Mouse (Mus musculus): Measurements from ENCODE around the gene Col6a2. TPM values are rescaled to one million over a fixed set of nuclear protein-coding genes. Genes with fewer than 3 reads are reported as not detected.

The Col6a2 gene
- polyA plus RNA-seq, 1 experiment from 2014 or later, result 101 TPM

DNA sequence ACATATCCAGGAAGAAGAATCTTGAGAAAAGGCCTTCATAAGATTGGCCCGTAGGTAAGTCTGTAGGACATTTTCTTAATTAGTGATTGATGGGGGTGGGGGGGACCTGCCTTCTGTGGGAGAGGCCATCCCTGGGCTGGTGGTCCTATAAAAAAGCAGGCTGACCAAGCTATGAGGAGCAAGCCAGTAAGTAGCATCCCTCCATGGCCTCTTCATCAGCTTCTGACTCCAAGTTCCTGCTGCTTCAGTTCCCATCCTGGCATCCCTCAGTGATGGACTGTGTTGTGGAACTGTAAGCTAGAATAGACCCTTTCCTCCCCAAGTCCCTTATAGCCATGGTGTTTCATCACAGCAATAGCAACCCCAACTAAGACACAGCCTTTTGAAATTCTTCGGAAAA is 16.5 kb upstream of the Col6a2 start:
- no peaks in the 10 kb centered on the region for H3K9me3 ChIP-seq (ENCODE audit: control insufficient read depth)
- H3K27ac ChIP-seq (ENCODE audit: low read depth, low read length), result no peak overlapping the region
- H3K4me2 ChIP-seq (replicated peaks; ENCODE audit: low read depth), result no peak overlapping the region
- H3K4me3 ChIP-seq (ENCODE audit: low read depth, low read length), result no peak overlapping the region
- no peaks in the 10 kb centered on the region for H3K27me3 ChIP-seq (replicated peaks; ENCODE audit: control insufficient read depth, insufficient read depth, low read length)
- WGBS, result 92% methylated on average over 2 of the region's 2 CpGs
- no peak for TF ChIP-seq CTCF (IDR thresholded peaks at IDR 0.05; ENCODE audit: low read depth)
- H3K36me3 ChIP-seq (ENCODE audit: control insufficient read depth, insufficient read depth), result no peaks in the 10 kb centered on the region
- ATAC-seq, result no peak
- no peaks in the 10 kb centered on the region for H3K4me1 ChIP-seq (replicated peaks; ENCODE audit: control insufficient read depth, insufficient read depth, low read length)
- no peak overlapping the region for H3K9ac ChIP-seq (ENCODE audit: low read depth, low read length)

GRCm38 (mm10) chr10:76636601-76637000 is 13.2 kb upstream of the Col6a2 start:
- no peak for ATAC-seq
- no peaks in the 10 kb centered on the region for H3K36me3 ChIP-seq (ENCODE audit: control insufficient read depth, insufficient read depth)
- H3K9me3 ChIP-seq (ENCODE audit: control insufficient read depth), result no peaks in the 10 kb centered on the region
- no peak for TF ChIP-seq CTCF (IDR thresholded peaks at IDR 0.05; ENCODE audit: low read depth)
- H3K4me3 ChIP-seq (ENCODE audit: low read depth, low read length), result no peak overlapping the region
- H3K27ac ChIP-seq (ENCODE audit: low read depth, low read length), result peak overlapping the region; percentile 31; the same call in 1 of the 2 replicates
- no peaks in the 10 kb centered on the region for H3K4me1 ChIP-seq (replicated peaks; ENCODE audit: control insufficient read depth, insufficient read depth, low read length)
- no peaks in the 10 kb centered on the region for H3K27me3 ChIP-seq (replicated peaks; ENCODE audit: control insufficient read depth, insufficient read depth, low read length)
- H3K9ac ChIP-seq (ENCODE audit: low read depth, low read length), result no peak overlapping the region
- WGBS, result 82% methylated on average over 4 of the region's 4 CpGs
- H3K4me2 ChIP-seq (replicated peaks; ENCODE audit: low read depth), result no peak overlapping the region

- WGBS, result 66% methylated on average over 3 of the region's 3 CpGs
- no peak overlapping the region for H3K4me2 ChIP-seq (replicated peaks; ENCODE audit: low read depth)
- H3K4me3 ChIP-seq (ENCODE audit: low read depth, low read length), result no peak overlapping the region
- no peak overlapping the region for H3K9ac ChIP-seq (ENCODE audit: low read depth, low read length)
- H3K4me1 ChIP-seq (replicated peaks; ENCODE audit: control insufficient read depth, insufficient read depth, low read length), result no peaks in the 10 kb centered on the region
- TF ChIP-seq CTCF (IDR thresholded peaks at IDR 0.05; ENCODE audit: low read depth), result no peak
- ATAC-seq, result no peak
- H3K36me3 ChIP-seq (ENCODE audit: control insufficient read depth, insufficient read depth), result no peaks in the 10 kb centered on the region
- H3K27ac ChIP-seq (ENCODE audit: low read depth, low read length), result peak overlapping the region; percentile 31; the same call in 1 of the 2 replicates
- no peaks in the 10 kb centered on the region for H3K27me3 ChIP-seq (replicated peaks; ENCODE audit: control insufficient read depth, insufficient read depth, low read length)
- no peaks in the 10 kb centered on the region for H3K9me3 ChIP-seq (ENCODE audit: control insufficient read depth)
Measured at GRCm38 (mm10) chr10:76636026-76636425, 12.6 kb upstream of the Col6a2 start.

GRCm38 (mm10) chr10:76634584-76634983 is 11.2 kb upstream of the Col6a2 start:
- Histone ChIP-seq H3K36me3 (ENCODE audit: control insufficient read depth, insufficient read depth) (no peaks in the 10 kb centered on the region), H3K4me1 (replicated peaks; ENCODE audit: control insufficient read depth, insufficient read depth, low read length) (no peaks in the 10 kb centered on the region), H3K4me3 (ENCODE audit: low read depth, low read length) (no peak overlapping the region), H3K27me3 (replicated peaks; ENCODE audit: control insufficient read depth, insufficient read depth, low read length) (no peaks in the 10 kb centered on the region), H3K9ac (ENCODE audit: low read depth, low read length) (no peak overlapping the region), H3K4me2 (replicated peaks; ENCODE audit: low read depth) (no peak overlapping the region), H3K27ac (ENCODE audit: low read depth, low read length) (peak overlapping the region; percentile 16), H3K9me3 (ENCODE audit: control insufficient read depth) (no peaks in the 10 kb centered on the region)
- ATAC-seq, result no peak
- no peak for TF ChIP-seq CTCF (IDR thresholded peaks at IDR 0.05; ENCODE audit: low read depth)
- 73% methylated on average over 5 of the region's 5 CpGs for WGBS

- no peaks in the 10 kb centered on the region for H3K27me3 ChIP-seq (replicated peaks; ENCODE audit: control insufficient read depth, insufficient read depth, low read length)
- H3K9ac ChIP-seq (ENCODE audit: low read depth, low read length), result no peak overlapping the region
- no peak overlapping the region for H3K27ac ChIP-seq (ENCODE audit: low read depth, low read length)
- no peak for TF ChIP-seq CTCF (IDR thresholded peaks at IDR 0.05; ENCODE audit: low read depth)
- H3K4me2 ChIP-seq (replicated peaks; ENCODE audit: low read depth), result no peak overlapping the region
- H3K4me3 ChIP-seq (ENCODE audit: low read depth, low read length), result no peak overlapping the region
- ATAC-seq, result no peak
- no peaks in the 10 kb centered on the region for H3K9me3 ChIP-seq (ENCODE audit: control insufficient read depth)
- no peaks in the 10 kb centered on the region for H3K36me3 ChIP-seq (ENCODE audit: control insufficient read depth, insufficient read depth)
- no peaks in the 10 kb centered on the region for H3K4me1 ChIP-seq (replicated peaks; ENCODE audit: control insufficient read depth, insufficient read depth, low read length)
- 45% methylated on average over 7 of the region's 7 CpGs for WGBS
Measured at GRCm38 (mm10) chr10:76634094-76634571, 10.7 kb upstream of the Col6a2 start.

GRCm38 (mm10) chr10:76632630-76633029 is 9.2 kb upstream of the Col6a2 start:
- Histone ChIP-seq H3K4me2 (replicated peaks; ENCODE audit: low read depth) (no peak overlapping the region), H3K4me3 (ENCODE audit: low read depth, low read length) (no peak overlapping the region), H3K27ac (ENCODE audit: low read depth, low read length) (no peak overlapping the region), H3K27me3 (replicated peaks; ENCODE audit: control insufficient read depth, insufficient read depth, low read length) (no peaks in the 10 kb centered on the region), H3K9me3 (ENCODE audit: control insufficient read depth) (no peaks in the 10 kb centered on the region), H3K4me1 (replicated peaks; ENCODE audit: control insufficient read depth, insufficient read depth, low read length) (no peaks in the 10 kb centered on the region), H3K36me3 (ENCODE audit: control insufficient read depth, insufficient read depth) (no peaks in the 10 kb centered on the region), H3K9ac (ENCODE audit: low read depth, low read length) (no peak overlapping the region)
- ATAC-seq, result no peak
- no peak for TF ChIP-seq CTCF (IDR thresholded peaks at IDR 0.05; ENCODE audit: low read depth)
- WGBS, result 71% methylated on average over 8 of the region's 8 CpGs

DNA sequence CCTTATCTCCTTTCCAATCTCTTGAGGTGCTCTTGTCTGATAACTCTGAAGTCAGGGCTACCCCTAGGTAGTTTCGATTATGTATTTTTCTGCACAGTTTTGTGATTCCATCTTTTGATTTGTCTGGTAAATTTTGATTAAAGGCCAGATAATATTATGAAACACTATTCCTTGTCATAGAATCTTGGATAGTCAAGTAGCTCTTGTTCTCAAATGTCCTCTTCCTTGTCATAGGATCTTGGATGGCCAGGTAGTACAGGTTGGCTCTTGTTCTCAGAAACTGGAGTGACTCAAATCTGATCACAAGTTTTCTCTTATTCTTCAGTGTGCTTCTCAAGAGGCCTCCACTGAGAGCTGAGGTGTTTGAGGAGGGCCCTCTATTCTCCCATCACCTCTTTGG is 7.2 kb upstream of the Col6a2 start:
- 83% methylated on average over 1 of the region's 1 CpGs for WGBS
- no peak overlapping the region for H3K27ac ChIP-seq (ENCODE audit: low read depth, low read length)
- ATAC-seq, result no peak
- H3K27me3 ChIP-seq (replicated peaks; ENCODE audit: control insufficient read depth, insufficient read depth, low read length), result no peaks in the 10 kb centered on the region
- TF ChIP-seq CTCF (IDR thresholded peaks at IDR 0.05; ENCODE audit: low read depth), result no peak
- no peak overlapping the region for H3K9ac ChIP-seq (ENCODE audit: low read depth, low read length)
- H3K4me1 ChIP-seq (replicated peaks; ENCODE audit: control insufficient read depth, insufficient read depth, low read length), result no peaks in the 10 kb centered on the region
- no peaks in the 10 kb centered on the region for H3K9me3 ChIP-seq (ENCODE audit: control insufficient read depth)
- no peak overlapping the region for H3K4me2 ChIP-seq (replicated peaks; ENCODE audit: low read depth)
- no peak overlapping the region for H3K4me3 ChIP-seq (ENCODE audit: low read depth, low read length)
- no peaks in the 10 kb centered on the region for H3K36me3 ChIP-seq (ENCODE audit: control insufficient read depth, insufficient read depth)
